Mouse (Mus musculus) layer of hippocampus, adult 2 months (tissue): Measurements from ENCODE around the gene Cpm. TPM values are rescaled to one million over a fixed set of nuclear protein-coding genes. Genes with fewer than 3 reads are reported as not detected.
"Not testable (repeated sequence)": the region's sequence is repeated elsewhere in the genome, so short reads cannot be mapped to it uniquely, and the experiment has no call there.

ENCODE experiments used
- DNase-seq, 2 experiments: peaks; one replicate each; pipeline ENCODE4 v3.0.0; 2022; ENCODE audit warnings: low spot score in 2 of 2
- H3K27ac ChIP-seq: fragments of 200-600 bp; 2 replicates; pipeline ENCODE4 v1.8.1; 2022
- H3K4me3 ChIP-seq: fragments of 200-600 bp; 2 replicates; pipeline ENCODE4 v1.8.1; 2022; ENCODE audit warnings: mild to moderate bottlenecking
- CTCF ChIP-seq: fragments of 200-600 bp; conservative IDR thresholded peaks from 2 replicates; pipeline ENCODE4 v1.8.1; 2022; ENCODE audit warnings: antibody characterized with exemption, mild to moderate bottlenecking, moderate library complexity
- total RNA-seq, 2 experiments: library from RNA; stranded (reverse); gene quantifications; 2 replicates each; pipeline ENCODE4 v1.2.3; 2021

The Cpm gene
- total RNA-seq, 2 experiments from 2014 or later, result 8.5 to 9.7 TPM

DNA sequence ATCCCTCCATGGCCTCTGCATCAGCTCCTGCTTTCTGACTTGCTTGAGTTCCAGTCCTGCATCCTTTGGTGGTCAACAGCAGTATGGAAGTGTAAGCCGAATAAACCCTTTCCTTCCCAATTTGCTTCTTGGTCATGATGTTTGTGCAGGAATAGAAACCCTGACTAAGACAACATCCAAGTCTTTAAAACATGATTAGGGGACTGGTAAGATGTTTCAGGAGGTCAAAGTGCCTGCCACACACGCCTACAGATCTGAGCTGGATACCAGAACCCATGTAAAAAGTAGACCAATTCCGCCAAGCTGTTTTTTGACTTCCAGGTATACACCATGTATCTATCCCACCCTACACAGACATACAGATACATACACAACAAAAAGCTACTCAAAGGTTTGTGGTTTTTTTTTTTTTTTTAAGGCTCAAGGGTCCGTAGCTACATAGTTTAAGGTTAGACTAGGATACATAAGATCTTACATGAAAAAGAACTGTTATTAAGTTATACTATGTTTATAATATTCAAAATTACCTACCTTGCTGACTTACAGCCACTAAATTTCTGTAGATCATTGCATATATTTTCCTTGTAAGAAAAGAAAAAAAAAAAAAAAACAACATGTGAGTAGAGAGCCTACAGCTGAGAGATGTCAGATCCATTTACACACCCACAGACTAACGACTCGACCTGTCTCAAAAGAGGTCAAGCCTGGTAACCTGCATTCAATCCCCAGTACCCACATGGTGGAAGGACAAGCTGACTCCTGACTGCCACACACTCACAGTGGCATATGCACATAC lies 71.9 kb downstream of the Cpm start:
- TF ChIP-seq CTCF, result no peak
- no peak overlapping the region for H3K4me3 ChIP-seq
- no peak overlapping the region for H3K27ac ChIP-seq
- DNase-seq, result no peak

GRCm38 (mm10) chr10:117702024-117702833 lies 72.9 kb downstream of the Cpm start:
- DNase-seq, result no peak
- no peak overlapping the region for H3K4me3 ChIP-seq
- no peak for TF ChIP-seq CTCF
- H3K27ac ChIP-seq, result no peak overlapping the region

GRCm38 (mm10) chr10:117703506-117703905 lies 74.2 kb downstream of the Cpm start:
- Histone ChIP-seq H3K27ac (no peak overlapping the region), H3K4me3 (no peak overlapping the region)
- DNase-seq, result no peak
- no peak for TF ChIP-seq CTCF

DNA sequence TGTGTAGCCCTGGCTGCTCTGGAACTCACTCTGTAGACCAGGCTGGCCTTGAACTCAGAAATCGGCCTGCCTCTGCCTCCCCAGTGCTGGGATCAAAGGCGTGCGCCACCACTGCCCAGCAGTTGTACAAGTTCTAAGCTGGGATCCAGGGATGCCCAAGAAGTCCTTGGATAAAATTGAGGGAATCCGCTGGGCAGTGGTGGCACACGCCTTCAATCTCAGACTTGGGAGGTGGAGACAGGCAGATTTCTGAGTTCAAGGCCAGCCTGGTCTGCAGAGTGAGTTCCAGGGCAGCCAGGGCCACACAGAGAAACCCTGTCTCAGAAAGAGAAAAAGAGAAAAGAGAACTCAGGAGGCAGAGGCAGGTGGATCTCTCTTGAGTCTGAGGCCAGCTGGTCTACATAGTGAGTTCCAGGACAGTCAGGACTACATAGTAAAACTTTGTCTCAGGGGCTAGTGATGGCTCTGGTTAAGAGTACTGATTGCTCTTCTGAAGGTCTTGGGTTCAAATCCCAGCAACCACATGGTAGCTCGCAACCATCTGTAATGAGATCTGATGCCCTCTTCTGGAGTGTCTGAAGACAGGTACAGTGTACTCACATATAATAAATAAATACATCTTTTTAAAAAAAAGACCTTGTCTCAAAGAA lies 75.1 kb downstream of the Cpm start:
- H3K27ac ChIP-seq, DNase-seq, H3K4me3 ChIP-seq: not testable (repeated sequence)

GRCm38 (mm10) chr10:117704964-117705335 lies 75.7 kb downstream of the Cpm start:
- no peak for TF ChIP-seq CTCF
- H3K27ac ChIP-seq, result no peak overlapping the region
- no peak overlapping the region for H3K4me3 ChIP-seq
- DNase-seq, result no peak

- Histone ChIP-seq H3K27ac (no peak overlapping the region), H3K4me3 (no peak overlapping the region)
- no peak for DNase-seq
- TF ChIP-seq CTCF, result no peak
Measured at GRCm38 (mm10) chr10:117705806-117706205, 76.5 kb downstream of the Cpm start.

- DNase-seq, result no peak
- no peak for TF ChIP-seq CTCF
- H3K4me3 ChIP-seq, result no peak overlapping the region
- peak overlapping the region; percentile 56 for H3K27ac ChIP-seq
Measured at GRCm38 (mm10) chr10:117706440-117706839, 77.1 kb downstream of the Cpm start.

DNA sequence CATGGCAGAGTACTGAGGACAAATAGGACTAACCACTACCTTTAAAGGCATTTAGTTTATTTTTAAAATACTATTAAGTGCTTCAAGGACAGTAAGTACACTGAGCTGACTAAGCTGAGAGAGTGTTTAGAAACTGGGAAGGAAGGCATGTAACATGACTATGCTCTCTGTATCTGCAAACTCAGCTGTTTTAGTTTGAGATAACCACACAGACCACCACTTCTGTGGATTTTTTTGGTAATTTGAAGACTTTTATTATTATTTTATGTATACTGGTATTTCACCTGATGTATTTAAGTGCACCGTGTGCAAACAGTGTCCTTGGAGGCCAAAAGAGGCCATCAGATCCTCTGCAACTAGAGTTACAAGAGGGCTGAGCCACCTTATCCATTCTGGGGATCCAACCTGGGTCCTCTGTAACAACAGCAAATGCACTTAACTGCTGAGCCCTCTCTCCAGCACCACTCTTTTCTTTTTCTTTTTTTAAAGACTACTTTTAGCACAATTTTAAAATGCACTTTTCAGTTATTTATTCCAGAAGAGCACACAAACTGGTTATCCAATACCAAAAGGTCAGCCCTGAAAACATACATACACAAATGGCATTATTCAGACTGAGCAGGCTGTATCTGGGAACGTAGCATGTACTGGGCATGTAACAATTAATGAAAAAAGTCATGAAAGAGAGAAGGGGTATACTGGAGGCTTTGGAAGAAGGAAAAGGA lies 78.0 kb downstream of the Cpm start:
- Histone ChIP-seq H3K27ac (peak overlapping the region; percentile 56), H3K4me3 (no peak overlapping the region)
- no peak for DNase-seq
- TF ChIP-seq CTCF, result no peak

DNA sequence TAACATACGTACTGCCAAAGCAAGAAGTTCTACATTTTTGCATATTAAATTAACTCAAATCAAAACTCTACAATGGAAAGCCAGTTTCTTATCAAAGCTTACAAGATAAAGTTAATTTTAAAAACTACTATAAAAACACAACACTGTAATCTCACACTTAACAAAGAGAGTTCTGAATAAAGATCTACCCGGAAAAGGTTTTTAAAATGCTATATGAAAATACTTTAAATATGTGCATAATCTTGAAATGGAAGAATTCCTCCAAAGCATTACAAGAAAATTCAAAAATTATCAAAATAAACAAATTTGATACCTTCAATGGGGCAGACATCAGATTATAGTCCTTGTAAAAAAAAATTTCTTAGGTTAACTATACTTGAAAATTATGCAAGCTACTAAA lies 79.1 kb downstream of the Cpm start:
- H3K27ac ChIP-seq, result no peak overlapping the region
- TF ChIP-seq CTCF, result no peak
- no peak for DNase-seq
- H3K4me3 ChIP-seq, result peak overlapping the region; percentile 98

- DNase-seq, result no peak
- TF ChIP-seq CTCF, result no peak
- Histone ChIP-seq H3K4me3 (peak overlapping the region; percentile 98), H3K27ac (peak overlapping the region; percentile 100)
Measured at GRCm38 (mm10) chr10:117708856-117709255, 79.6 kb downstream of the Cpm start.

DNA sequence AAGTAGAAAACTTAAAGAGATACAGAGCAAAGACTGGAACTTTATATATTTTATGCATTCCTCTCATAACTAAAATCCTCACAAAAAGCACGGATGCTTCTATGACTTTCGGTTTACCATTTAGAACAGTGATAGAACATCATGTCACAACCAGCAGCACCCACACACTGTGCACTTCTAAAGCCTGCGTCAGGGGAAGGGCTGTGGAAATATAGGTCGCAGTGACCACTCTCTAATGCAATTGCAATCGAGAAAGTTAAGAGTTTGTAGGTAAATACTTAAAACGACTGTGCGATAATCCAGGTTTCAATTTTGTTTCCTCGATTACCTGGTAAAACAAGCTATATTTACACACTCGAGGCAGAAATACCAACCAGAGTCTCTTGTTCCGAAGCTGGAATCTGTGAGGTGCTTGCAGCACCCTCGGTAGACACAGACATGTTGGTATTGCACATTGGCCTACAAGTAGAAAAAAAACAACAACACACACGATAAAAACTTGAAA lies 80.1 kb downstream of the Cpm start:
- no peak for TF ChIP-seq CTCF
- no peak for DNase-seq
- Histone ChIP-seq H3K27ac (peak overlapping the region; percentile 100), H3K4me3 (peak overlapping the region; percentile 98)

GRCm38 (mm10) chr10:117709930-117710603 lies 80.8 kb downstream of the Cpm start:
- TF ChIP-seq CTCF, result no peak
- Histone ChIP-seq H3K4me3 (peak overlapping the region; percentile 98), H3K27ac (peak overlapping the region; percentile 100)
- DNase-seq, result peak; percentile 44 to 68
